Mouse (Mus musculus): ENCODE results near the gene Vopp1.

Gene Vopp1

GRCm38 (mm10) chr6:57701686-57702085, 123.3 kb downstream of the Vopp1 start:
- Histone ChIP-seq H3K4me3 (replicated peaks; ENCODE audit: low read length) (no peak overlapping the region), H3K27me3 (ENCODE audit: insufficient read depth, low read length) (no peaks in the 10 kb centered on the region), H3K4me1 (replicated peaks; ENCODE audit: low read depth, low read length) (peaks cover 14% of the 10 kb centered on the region), H3K9me3 (ENCODE audit: low read length) (no peaks in the 10 kb centered on the region), H3K36me3 (ENCODE audit: insufficient read depth, low read length) (no peaks in the 10 kb centered on the region)
- TF ChIP-seq POU5F1 (IDR thresholded peaks at IDR 0.05; ENCODE audit: borderline replicate concordance, low read length) (no peak), CTCF (conservative IDR thresholded peaks at IDR 0.05; ENCODE audit: low read length) (no peak), NANOG (IDR thresholded peaks at IDR 0.05; ENCODE audit: borderline replicate concordance, low read length) (no peak)

- Histone ChIP-seq H3K9me3 (ENCODE audit: low read length) (peaks cover 5% of the 10 kb centered on the region), H3K4me3 (replicated peaks; ENCODE audit: low read length) (no peak overlapping the region), H3K36me3 (ENCODE audit: insufficient read depth, low read length) (peaks cover 9% of the 10 kb centered on the region), H3K27me3 (ENCODE audit: insufficient read depth, low read length) (peaks cover 3% of the 10 kb centered on the region), H3K4me1 (replicated peaks; ENCODE audit: low read depth, low read length) (peaks cover 7% of the 10 kb centered on the region; the same call in 1 of the 2 replicates)
- no peak for TF ChIP-seq NANOG (IDR thresholded peaks at IDR 0.05; ENCODE audit: borderline replicate concordance, low read length)
- TF ChIP-seq CTCF (conservative IDR thresholded peaks at IDR 0.05; ENCODE audit: low read length) = no peak
- TF ChIP-seq POU5F1 (IDR thresholded peaks at IDR 0.05; ENCODE audit: borderline replicate concordance, low read length) = no peak
Observed at GRCm38 (mm10) chr6:57693116-57693515, 131.8 kb downstream of the Vopp1 start.

- peaks cover 7% of the 10 kb centered on the region; the same call in 1 of the 2 replicates for H3K4me1 ChIP-seq (replicated peaks; ENCODE audit: low read depth, low read length)
- peak within 1 kb of the TSS; percentile 82 for H3K4me3 ChIP-seq (replicated peaks; ENCODE audit: low read length)
- peaks cover 9% of the 10 kb centered on the region for H3K36me3 ChIP-seq (ENCODE audit: insufficient read depth, low read length)
- H3K9me3 ChIP-seq (ENCODE audit: low read length) = peaks cover 5% of the 10 kb centered on the region
- TF ChIP-seq POU5F1 (IDR thresholded peaks at IDR 0.05; ENCODE audit: borderline replicate concordance, low read length) = no peak
- TF ChIP-seq NANOG (IDR thresholded peaks at IDR 0.05; ENCODE audit: borderline replicate concordance, low read length) = no peak
- TF ChIP-seq CTCF (conservative IDR thresholded peaks at IDR 0.05; ENCODE audit: low read length) = no peak
- peaks cover 3% of the 10 kb centered on the region for H3K27me3 ChIP-seq (ENCODE audit: insufficient read depth, low read length)
Observed at GRCm38 (mm10) chr6:57691467-57692261, 133.3 kb downstream of the Vopp1 start, which contains the start of gene Pyurf. TSS of gene Pyurf (minus strand) at chr6:57692078.

GRCm38 (mm10) chr6:57684156-57684555, 140.8 kb downstream of the Vopp1 start:
- TF ChIP-seq NANOG (IDR thresholded peaks at IDR 0.05; ENCODE audit: borderline replicate concordance, low read length) = no peak
- TF ChIP-seq POU5F1 (IDR thresholded peaks at IDR 0.05; ENCODE audit: borderline replicate concordance, low read length) = no peak
- no peak for TF ChIP-seq CTCF (conservative IDR thresholded peaks at IDR 0.05; ENCODE audit: low read length)
- Histone ChIP-seq H3K9me3 (ENCODE audit: low read length) (no peaks in the 10 kb centered on the region), H3K27me3 (ENCODE audit: insufficient read depth, low read length) (no peaks in the 10 kb centered on the region), H3K4me3 (replicated peaks; ENCODE audit: low read length) (no peak overlapping the region), H3K36me3 (ENCODE audit: insufficient read depth, low read length) (peaks cover 3% of the 10 kb centered on the region; the same call in 1 of the 2 replicates), H3K4me1 (replicated peaks; ENCODE audit: low read depth, low read length) (no peaks in the 10 kb centered on the region)

All from E14TG2a.4 (cell line).